Mouse (Mus musculus) left cerebral cortex, adult 18-20 months (tissue): ENCODE measurements around the gene Celf5. TPM values are rescaled to one million over a fixed set of nuclear protein-coding genes. Genes with fewer than 3 reads are reported as not detected.

Experiments
- DNase-seq, 2 experiments: peaks; one replicate each; pipeline ENCODE4 v3.0.0; 2021 to 2022; ENCODE audit warnings: low spot score in 2 of 2, mixed read lengths in 1 of 2
- total RNA-seq, 2 experiments: library from RNA; stranded (reverse); gene quantifications; 2 replicates each; pipeline ENCODE4 v1.2.3; 2021

The Celf5 gene
- total RNA-seq, 2 experiments from 2014 or later = 242 to 259 TPM

GRCm38 (mm10) chr10:81498316-81499249 lies 16.1 kb upstream of the Celf5 start:
- DNase-seq = no peak

GRCm38 (mm10) chr10:81497401-81498270 lies 15.1 kb upstream of the Celf5 start:
- no peak for DNase-seq

- DNase-seq = no peak
These were observed 14.5 kb upstream of the Celf5 start for GRCm38 (mm10) chr10:81496969-81497368.

- DNase-seq = peak; percentile 99
These were observed 13.9 kb upstream of the Celf5 start, which contains the start of gene Ncln for GRCm38 (mm10) chr10:81496264-81496901. Gene Ncln, minus strand, starts transcription at chr10:81496392.

GRCm38 (mm10) chr10:81495616-81496263 lies 13.2 kb upstream of the Celf5 start:
- DNase-seq = peak in 1 of 2 experiments; percentile 46

- no peak for DNase-seq
These were observed 12.6 kb upstream of the Celf5 start for GRCm38 (mm10) chr10:81495151-81495550.

GRCm38 (mm10) chr10:81494260-81495041 lies 11.9 kb upstream of the Celf5 start:
- no peak for DNase-seq

GRCm38 (mm10) chr10:81493601-81494220 lies 11.2 kb upstream of the Celf5 start:
- DNase-seq = no peak

GRCm38 (mm10) chr10:81492606-81493240 lies 10.2 kb upstream of the Celf5 start:
- no peak for DNase-seq

- DNase-seq = no peak
These were observed 8.5 kb upstream of the Celf5 start for GRCm38 (mm10) chr10:81491018-81491417.

- DNase-seq = no peak
These were observed 7.4 kb upstream of the Celf5 start for GRCm38 (mm10) chr10:81489941-81490340.

- DNase-seq = no peak
These were observed 5.6 kb upstream of the Celf5 start for GRCm38 (mm10) chr10:81488081-81488480.

- DNase-seq = no peak
These were observed 4.0 kb upstream of the Celf5 start for GRCm38 (mm10) chr10:81486496-81486895.

GRCm38 (mm10) chr10:81485479-81486018 lies 3.0 kb upstream of the Celf5 start:
- DNase-seq = no peak

- no peak for DNase-seq
These were observed 2.5 kb upstream of the Celf5 start for GRCm38 (mm10) chr10:81485060-81485449.

GRCm38 (mm10) chr10:81484441-81485059 lies 2.0 kb upstream of the Celf5 start:
- no peak for DNase-seq

GRCm38 (mm10) chr10:81483983-81484382 lies 1.5 kb upstream of the Celf5 start:
- DNase-seq = peak in 1 of 2 experiments; percentile 59
